Mouse (Mus musculus): ENCODE measurements at regions not wholly inside any gene's neighbourhood (a gene's known extent, or its start where the extent isn't known, plus 50 kb on each side); places are given as distances from the start of the nearest gene placed in this dataset.
"Not testable (repeated sequence)": the region's sequence is repeated elsewhere in the genome, so short reads cannot be mapped to it uniquely, and the experiment has no call there.

DNA sequence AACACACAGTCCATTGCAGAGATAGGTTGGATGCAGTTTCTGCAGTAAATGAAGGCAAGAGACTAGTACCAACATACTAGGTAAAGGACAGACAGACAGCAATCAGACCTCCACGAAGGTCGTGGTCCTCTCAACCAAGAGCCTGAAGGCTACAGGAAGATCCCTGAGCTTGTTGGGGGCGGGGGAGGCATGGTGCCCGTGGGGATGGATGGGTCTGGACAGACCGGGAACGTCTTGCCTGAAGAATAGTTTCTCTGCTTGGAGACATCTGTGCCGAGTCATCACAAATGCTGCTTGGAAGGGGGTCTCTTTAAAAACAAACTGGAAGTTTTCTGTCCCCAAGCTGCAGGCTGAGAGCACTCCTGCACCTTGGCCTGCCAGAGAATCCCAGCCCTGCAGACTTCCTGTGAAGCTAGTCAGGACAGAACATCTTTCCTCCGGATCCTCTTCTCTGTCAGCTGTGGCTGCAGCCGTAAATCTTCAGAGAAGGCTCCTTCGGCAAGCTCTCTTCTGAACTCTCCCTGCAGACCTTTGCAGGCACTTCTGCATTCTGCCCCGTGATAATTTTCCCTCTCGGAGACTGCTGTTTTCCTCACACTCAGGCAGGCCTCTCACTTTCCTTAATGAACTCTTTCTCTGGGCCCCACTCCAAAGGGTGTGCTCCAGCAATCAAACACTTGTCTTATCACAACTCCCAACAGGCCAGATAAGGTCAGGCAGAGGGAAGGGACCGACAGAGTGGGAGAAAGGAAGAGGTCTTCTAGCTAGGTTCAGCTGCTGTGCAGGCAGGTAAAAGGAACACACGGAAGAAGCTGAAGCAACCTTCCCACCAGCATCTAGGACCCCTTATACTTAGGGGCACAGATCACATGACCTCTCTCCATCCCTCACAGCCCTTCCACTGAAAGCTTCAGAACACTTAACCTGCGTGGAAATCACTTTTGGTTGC, 228.6 kb upstream of the Vmn1r3 start:
- ATAC-seq (ENCODE audit: insufficient number of reproducible peaks, insufficient read depth, low FRiP score, low TSS enrichment, low read depth): peak; percentile 42; the same call in 1 of the 2 replicates
- peak overlapping the region; percentile 58; the same call in 1 of the 2 replicates for H3K27ac ChIP-seq
- H3K9me3 ChIP-seq: no peaks in the 10 kb centered on the region
- no peaks in the 10 kb centered on the region for H3K36me3 ChIP-seq
- H3K4me2 ChIP-seq: no peak overlapping the region
- H3K27me3 ChIP-seq: no peaks in the 10 kb centered on the region
- no peak overlapping the region for H3K9ac ChIP-seq (replicated peaks)
- no peak overlapping the region for H3K4me3 ChIP-seq (replicated peaks)
- 0 out of 2 replicates have a peak, but pooled peaks cover 6% of the 10 kb centered on the region for H3K4me1 ChIP-seq (replicated peaks)
- 47% methylated on average over 15 of the region's 15 CpGs for WGBS

DNA sequence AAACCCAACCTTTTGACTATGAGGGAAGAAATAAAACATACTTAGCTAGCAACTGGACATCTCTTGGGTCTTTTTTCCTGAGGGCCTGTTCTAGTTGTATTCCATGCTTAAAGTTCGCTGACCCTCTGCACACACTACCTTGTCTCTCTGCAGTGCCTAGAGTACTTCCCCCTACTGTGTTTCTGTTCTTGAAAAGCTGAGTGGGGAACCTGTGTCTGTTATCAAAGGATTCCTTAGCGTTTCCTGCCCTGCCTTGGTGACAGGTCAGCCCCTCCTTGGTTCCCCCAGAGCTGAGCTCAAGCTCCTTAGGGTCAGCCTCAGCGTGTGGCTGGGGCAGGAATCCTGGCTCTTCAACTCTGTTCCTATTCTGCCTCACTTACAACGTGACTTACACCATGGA, 227.2 kb upstream of the Vmn1r3 start:
- H3K27ac ChIP-seq; H3K4me3 ChIP-seq (replicated peaks); H3K9ac ChIP-seq (replicated peaks); ATAC-seq (ENCODE audit: insufficient number of reproducible peaks, insufficient read depth, low FRiP score, low TSS enrichment, low read depth); H3K4me1 ChIP-seq (replicated peaks); H3K9me3 ChIP-seq; H3K4me2 ChIP-seq; H3K36me3 ChIP-seq; H3K27me3 ChIP-seq: not testable (repeated sequence)
- 43% methylated on average over 4 of the region's 4 CpGs for WGBS

DNA sequence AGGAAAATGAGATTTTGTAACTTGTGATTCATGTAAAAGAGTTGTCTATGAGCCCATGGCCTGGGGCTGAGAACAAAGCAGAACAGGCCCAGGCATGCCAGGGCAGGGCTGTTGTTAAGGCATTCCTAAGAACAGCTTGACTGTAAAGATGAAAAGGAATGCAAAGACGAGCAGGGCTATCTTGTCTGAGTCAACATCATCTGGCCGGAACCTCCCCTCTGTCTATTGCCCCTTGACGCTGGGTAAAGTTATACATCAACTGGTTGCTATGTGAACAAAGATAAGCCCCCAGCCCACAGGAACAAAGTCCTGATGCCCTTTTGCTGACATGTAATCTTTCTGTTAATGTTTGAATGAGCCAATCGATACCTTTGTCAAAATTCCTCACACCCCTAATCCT, 217.7 kb upstream of the Vmn1r3 start:
- not testable (repeated sequence) for H3K4me2 ChIP-seq; H3K9me3 ChIP-seq; ATAC-seq (ENCODE audit: insufficient number of reproducible peaks, insufficient read depth, low FRiP score, low TSS enrichment, low read depth); H3K9ac ChIP-seq (replicated peaks); H3K4me1 ChIP-seq (replicated peaks); H3K27ac ChIP-seq; H3K4me3 ChIP-seq (replicated peaks); H3K36me3 ChIP-seq; H3K27me3 ChIP-seq
- WGBS: 88% methylated on average over 4 of the region's 4 CpGs

DNA sequence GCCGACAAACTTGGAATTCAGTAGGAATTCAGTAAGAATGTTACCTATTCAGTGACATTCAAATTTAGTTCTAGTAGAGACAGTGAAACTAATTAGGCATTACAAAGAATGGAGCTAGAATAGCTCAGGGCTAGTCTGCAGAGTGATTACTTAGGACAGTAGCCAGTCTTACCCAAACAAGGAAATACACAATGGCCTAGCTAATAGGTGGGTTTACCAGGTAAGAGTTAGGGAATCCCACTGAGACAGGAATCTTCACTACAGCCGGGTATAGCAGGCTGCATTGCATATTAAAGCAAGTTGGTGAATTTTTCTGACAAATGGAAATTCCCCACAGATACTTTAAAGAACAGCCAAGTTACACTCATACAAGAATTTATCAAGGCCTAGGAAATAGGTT, 216.6 kb upstream of the Vmn1r3 start:
- 80% methylated on average over 2 of the region's 2 CpGs for WGBS
- not testable (repeated sequence) for ATAC-seq (ENCODE audit: insufficient number of reproducible peaks, insufficient read depth, low FRiP score, low TSS enrichment, low read depth)

DNA sequence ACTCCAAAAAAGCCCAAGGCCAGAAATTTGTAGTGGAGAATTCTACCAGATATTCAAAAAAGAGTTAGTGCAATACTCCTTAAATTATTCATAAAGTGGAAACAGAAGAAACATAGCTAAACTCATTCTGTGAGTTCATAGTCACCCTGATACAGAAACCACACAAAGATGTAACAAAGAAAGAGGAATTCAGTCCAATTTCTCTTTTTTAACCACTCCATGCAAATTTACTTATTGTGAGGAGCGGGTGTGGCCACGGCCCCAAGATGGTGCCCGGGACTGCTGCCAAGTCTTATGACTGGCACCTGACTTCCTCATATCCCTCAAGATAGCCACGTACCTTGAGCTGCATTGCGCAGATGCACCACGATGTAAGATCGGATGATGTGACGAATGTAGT, 206.4 kb upstream of the Vmn1r3 start:
- not testable (repeated sequence) for ATAC-seq (ENCODE audit: insufficient number of reproducible peaks, insufficient read depth, low FRiP score, low TSS enrichment, low read depth); H3K4me1 ChIP-seq (replicated peaks); H3K4me3 ChIP-seq (replicated peaks); H3K9ac ChIP-seq (replicated peaks); H3K27ac ChIP-seq; H3K4me2 ChIP-seq; H3K9me3 ChIP-seq; H3K36me3 ChIP-seq; H3K27me3 ChIP-seq
- WGBS: 94% methylated on average over 8 of the region's 8 CpGs

More for the DNA sequence above, 216.6 kb upstream of the Vmn1r3 start:
- not testable (repeated sequence) for H3K4me2 ChIP-seq; H3K4me1 ChIP-seq (replicated peaks); H3K36me3 ChIP-seq; H3K4me3 ChIP-seq (replicated peaks); H3K9ac ChIP-seq (replicated peaks); H3K27ac ChIP-seq; H3K27me3 ChIP-seq; H3K9me3 ChIP-seq

DNA sequence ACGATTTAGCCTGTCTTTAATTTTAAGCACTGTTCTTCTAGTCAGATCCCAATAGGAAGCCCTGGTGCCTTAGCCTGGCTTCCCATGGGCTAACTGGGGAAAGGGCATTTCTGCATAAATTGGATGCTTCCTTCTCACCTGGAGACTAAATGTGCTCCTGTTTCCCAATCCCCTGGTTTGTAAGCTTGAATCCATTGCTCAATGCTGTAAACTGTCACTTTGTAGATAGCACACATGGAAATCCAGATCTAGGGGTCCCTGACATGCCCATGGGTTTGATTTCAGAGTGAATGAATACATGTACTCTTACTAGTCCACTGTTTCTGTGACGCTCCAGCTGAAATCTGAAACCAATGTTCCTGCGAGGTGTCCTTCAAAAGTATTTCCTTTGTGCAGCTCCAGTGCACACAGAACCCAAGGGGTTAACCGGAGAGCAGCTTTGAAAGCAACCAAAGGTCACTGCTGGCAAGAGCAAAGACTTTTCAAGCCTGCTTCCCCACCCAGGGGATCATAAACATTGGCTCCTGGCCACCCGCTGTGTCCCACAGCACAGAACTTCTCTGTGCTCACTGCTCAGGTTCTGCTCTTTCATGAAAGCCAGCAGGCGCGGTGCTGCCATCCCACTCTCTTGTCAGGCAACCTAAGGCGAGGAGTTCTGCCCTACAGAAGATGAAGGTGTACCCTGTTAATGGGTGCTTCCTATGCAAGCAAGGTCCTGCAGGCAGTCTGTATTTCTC, 188.0 kb upstream of the Vmn1r3 start:
- not testable (repeated sequence) for H3K27ac ChIP-seq; ATAC-seq (ENCODE audit: insufficient number of reproducible peaks, insufficient read depth, low FRiP score, low TSS enrichment, low read depth); H3K4me2 ChIP-seq; H3K9me3 ChIP-seq; H3K9ac ChIP-seq (replicated peaks); H3K4me1 ChIP-seq (replicated peaks); H3K4me3 ChIP-seq (replicated peaks); H3K27me3 ChIP-seq; H3K36me3 ChIP-seq
- WGBS: 42% methylated on average over 8 of the region's 8 CpGs

DNA sequence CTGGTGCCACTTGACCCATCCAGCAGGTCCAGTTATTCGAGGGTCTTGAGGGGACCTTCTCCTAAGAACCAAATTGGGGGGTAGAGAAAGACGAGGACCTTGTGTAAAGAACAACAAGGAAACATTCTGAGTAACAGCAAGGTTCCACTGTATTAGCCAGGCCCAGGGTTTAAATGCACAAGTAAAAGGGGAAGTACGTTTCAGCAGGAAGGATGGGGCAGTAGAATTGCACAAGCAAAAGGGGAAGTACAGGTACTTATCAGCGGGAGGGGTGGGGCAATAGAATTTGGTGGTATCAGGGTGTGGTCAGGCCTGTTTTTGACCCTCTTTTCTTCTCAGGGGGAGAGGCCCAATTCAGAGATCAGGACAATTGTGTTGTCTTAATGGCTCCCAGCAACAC, 182.9 kb upstream of the Vmn1r3 start:
- H3K27ac ChIP-seq; H3K9ac ChIP-seq (replicated peaks); ATAC-seq (ENCODE audit: insufficient number of reproducible peaks, insufficient read depth, low FRiP score, low TSS enrichment, low read depth); H3K4me3 ChIP-seq (replicated peaks); H3K4me1 ChIP-seq (replicated peaks); H3K36me3 ChIP-seq; H3K27me3 ChIP-seq; H3K4me2 ChIP-seq: not testable (repeated sequence)
- peaks cover 16% of the 10 kb centered on the region for H3K9me3 ChIP-seq
- WGBS: 72% methylated on average over 4 of the region's 4 CpGs

DNA sequence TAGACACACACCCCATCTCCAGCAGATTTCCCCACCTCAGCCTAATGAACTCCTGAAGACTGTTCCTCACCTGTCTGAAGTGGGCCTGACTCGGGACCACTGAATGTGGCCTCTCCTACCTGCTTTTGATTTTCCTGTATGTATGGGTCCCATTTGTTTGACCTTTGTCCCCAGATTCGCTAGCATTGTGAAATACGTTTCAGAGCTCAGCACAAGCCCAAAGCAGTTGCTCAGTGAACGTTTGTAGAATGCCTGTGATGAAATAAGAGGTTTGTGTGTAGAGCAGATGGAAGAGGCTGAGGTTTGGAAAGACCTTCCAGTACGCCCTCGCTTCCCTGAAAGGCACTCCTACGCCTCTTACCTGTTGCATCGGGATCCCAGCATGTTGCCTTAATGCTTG, 158.3 kb upstream of the Vmn1r3 start:
- H3K27ac ChIP-seq; H3K36me3 ChIP-seq; H3K9me3 ChIP-seq; H3K27me3 ChIP-seq; H3K9ac ChIP-seq (replicated peaks); H3K4me1 ChIP-seq (replicated peaks); H3K4me3 ChIP-seq (replicated peaks); H3K4me2 ChIP-seq; ATAC-seq (ENCODE audit: insufficient number of reproducible peaks, insufficient read depth, low FRiP score, low TSS enrichment, low read depth): not testable (repeated sequence)
- WGBS: 81% methylated on average over 8 of the region's 8 CpGs

DNA sequence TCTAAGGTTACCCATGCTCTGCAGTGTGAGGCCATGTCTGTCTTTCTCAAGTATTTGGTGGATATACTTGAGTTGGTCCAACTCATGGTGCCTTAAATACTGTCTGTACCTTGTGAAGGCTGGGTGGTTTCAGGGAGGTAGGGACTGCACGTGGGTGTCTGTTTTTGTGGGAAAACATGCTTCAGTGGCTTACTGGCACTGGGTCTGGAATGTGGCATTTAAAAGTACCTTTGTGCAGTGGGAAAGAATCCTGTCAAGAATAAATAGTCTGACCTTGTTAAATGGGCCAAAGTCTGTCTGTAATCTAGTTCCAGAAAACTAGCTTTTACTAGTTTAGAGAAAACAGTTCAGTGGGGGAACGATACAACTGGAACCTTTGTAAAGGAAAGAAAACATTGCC, 157.5 kb upstream of the Vmn1r3 start:
- H3K4me1 ChIP-seq (replicated peaks); H3K27ac ChIP-seq; H3K4me2 ChIP-seq; H3K4me3 ChIP-seq (replicated peaks); H3K27me3 ChIP-seq; H3K9me3 ChIP-seq; H3K36me3 ChIP-seq; H3K9ac ChIP-seq (replicated peaks); ATAC-seq (ENCODE audit: insufficient number of reproducible peaks, insufficient read depth, low FRiP score, low TSS enrichment, low read depth): not testable (repeated sequence)
- 88% methylated on average over 2 of the region's 2 CpGs for WGBS

DNA sequence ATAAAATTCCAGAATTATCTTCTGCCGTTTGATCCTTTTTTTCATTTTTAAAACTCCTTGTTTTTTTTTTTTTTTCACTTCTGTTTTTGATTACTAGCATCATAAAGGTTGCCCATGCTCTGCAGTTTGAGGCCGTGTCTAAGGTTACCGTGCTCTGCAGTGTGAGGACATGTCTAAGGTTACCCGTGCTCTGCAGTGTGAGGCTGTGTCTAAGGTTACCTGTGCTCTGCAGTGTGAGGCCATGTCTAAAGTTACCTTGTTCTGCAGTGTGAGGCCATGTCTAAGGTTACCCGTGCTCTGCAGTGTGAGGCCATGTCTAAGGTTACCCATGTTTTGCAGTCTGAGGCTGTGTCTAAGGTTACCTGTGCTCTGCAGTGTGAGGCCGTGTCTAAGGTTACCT, 157.0 kb upstream of the Vmn1r3 start:
- not testable (repeated sequence) for ATAC-seq (ENCODE audit: insufficient number of reproducible peaks, insufficient read depth, low FRiP score, low TSS enrichment, low read depth); H3K36me3 ChIP-seq; H3K9me3 ChIP-seq; H3K4me2 ChIP-seq; H3K27me3 ChIP-seq; H3K4me1 ChIP-seq (replicated peaks); H3K27ac ChIP-seq; H3K9ac ChIP-seq (replicated peaks); H3K4me3 ChIP-seq (replicated peaks)
- 68% methylated on average over 6 of the region's 6 CpGs for WGBS

All from limb, embryonic 12.5 days (tissue).